Mouse (Mus musculus) cerebellum, adult 2 months (tissue): ENCODE measurements around the gene Ugt1a2.

Experiments used
- CTCF ChIP-seq: fragments of 200-500 bp; IDR thresholded peaks from 2 replicates; pipeline ENCODE4 v1.5.1; 2011; ENCODE audit warnings: low read depth, mild to moderate bottlenecking, control low read depth, low read length, moderate library complexity, borderline replicate concordance; ENCODE audit not compliant: insufficient read depth
- POLR2A ChIP-seq: fragments of 200-500 bp; IDR thresholded peaks from 2 replicates; pipeline ENCODE4 v1.6.1; 2011; ENCODE audit warnings: low read length, control low read depth, borderline replicate concordance; ENCODE audit not compliant: insufficient read depth

DNA sequence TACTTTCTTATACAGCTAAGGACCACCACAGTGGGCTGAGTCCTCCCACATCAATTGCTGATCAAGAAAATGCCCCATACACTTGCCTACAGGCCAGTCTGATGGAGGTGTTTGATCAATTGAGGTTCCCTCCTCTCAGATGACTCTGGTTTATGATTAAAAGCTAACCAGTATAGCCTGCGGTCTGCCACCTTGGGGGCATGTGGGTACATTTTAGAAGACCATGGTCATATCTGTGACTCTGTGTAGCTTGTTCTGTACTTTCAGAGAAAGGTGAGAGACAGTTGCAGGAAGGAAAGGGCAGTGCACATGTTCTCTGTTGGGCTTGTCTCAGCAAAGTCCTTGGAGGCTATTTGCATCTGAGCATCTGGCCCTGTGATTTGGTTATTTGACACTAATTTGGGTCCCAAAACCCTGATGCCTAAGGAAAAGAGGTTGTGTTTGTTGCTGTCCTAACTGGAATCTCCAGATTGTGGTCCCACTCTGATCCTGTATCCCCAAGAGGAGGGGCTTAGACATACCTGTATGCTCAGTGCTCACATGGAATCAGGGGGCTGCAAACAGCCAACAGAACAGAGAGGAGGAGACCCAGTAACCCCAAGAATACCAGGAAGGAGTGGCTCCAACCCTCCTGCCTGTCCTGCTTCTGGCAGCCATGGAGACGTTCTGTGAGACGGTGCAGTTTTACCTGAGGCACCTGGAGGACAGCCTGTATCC, 32.4 kb downstream of the Ugt1a2 start:
- TF ChIP-seq POLR2A (no peak), CTCF (no peak)
